Mouse (Mus musculus): Measurements from ENCODE around the gene Npas4.
"Not testable (repeated sequence)": the region's sequence is repeated elsewhere in the genome, so short reads cannot be mapped to it uniquely, and the experiment has no call there.

Gene Npas4

GRCm38 (mm10) chr19:4990256-4990625 lies at the start of gene Npas4:
Npas4 (minus strand) TSS chr19:4990316.
- no peak for DNase-seq (ENCODE audit: low read depth, low spot score)

- DNase-seq (ENCODE audit: low read depth, low spot score) = no peak
Measured at GRCm38 (mm10) chr19:5039301-5040114, 49.4 kb upstream of the Npas4 start.

GRCm38 (mm10) chr19:5038709-5039156 lies 48.6 kb upstream of the Npas4 start, which contains the start of the genes B4gat1 and AC124502.3:
B4gat1 (plus strand) TSS chr19:5038826.
AC124502.3 (plus strand) TSS chr19:5038891.
- DNase-seq (ENCODE audit: low read depth, low spot score) = no peak

GRCm38 (mm10) chr19:5037678-5038571 lies 47.8 kb upstream of the Npas4 start:
- no peak for DNase-seq (ENCODE audit: low read depth, low spot score)

GRCm38 (mm10) chr19:5036577-5036976 lies 46.5 kb upstream of the Npas4 start:
- DNase-seq (ENCODE audit: low read depth, low spot score) = no peak

- DNase-seq (ENCODE audit: low read depth, low spot score) = no peak
Measured at GRCm38 (mm10) chr19:5032686-5033085, 42.6 kb upstream of the Npas4 start.

GRCm38 (mm10) chr19:5026111-5026510 lies 36.0 kb upstream of the Npas4 start:
- no peak for DNase-seq (ENCODE audit: low read depth, low spot score)

GRCm38 (mm10) chr19:5023621-5024479 lies 33.7 kb upstream of the Npas4 start, which contains the start of gene Slc29a2:
Slc29a2 (plus strand) TSS chr19:5023860.
- DNase-seq (ENCODE audit: low read depth, low spot score) = peak; percentile 89

- DNase-seq (ENCODE audit: low read depth, low spot score) = no peak
Measured at GRCm38 (mm10) chr19:5021416-5021815, 31.3 kb upstream of the Npas4 start.

GRCm38 (mm10) chr19:5018191-5018590 lies 28.1 kb upstream of the Npas4 start:
- DNase-seq (ENCODE audit: low read depth, low spot score) = no peak

- no peak for DNase-seq (ENCODE audit: low read depth, low spot score)
Measured at GRCm38 (mm10) chr19:5017611-5018010, 27.5 kb upstream of the Npas4 start.

- no peak for DNase-seq (ENCODE audit: low read depth, low spot score)
Measured at GRCm38 (mm10) chr19:5016782-5017181, 26.7 kb upstream of the Npas4 start.

GRCm38 (mm10) chr19:5016221-5016742 lies 26.2 kb upstream of the Npas4 start:
- DNase-seq (ENCODE audit: low read depth, low spot score) = no peak

GRCm38 (mm10) chr19:5014961-5015398 lies 24.9 kb upstream of the Npas4 start:
- no peak for DNase-seq (ENCODE audit: low read depth, low spot score)

- DNase-seq (ENCODE audit: low read depth, low spot score) = no peak
Measured at GRCm38 (mm10) chr19:5013138-5013537, 23.0 kb upstream of the Npas4 start.

GRCm38 (mm10) chr19:5004925-5005324 lies 14.8 kb upstream of the Npas4 start:
- DNase-seq (ENCODE audit: low read depth, low spot score) = no peak

GRCm38 (mm10) chr19:5003644-5004043 lies 13.5 kb upstream of the Npas4 start:
- DNase-seq (ENCODE audit: low read depth, low spot score) = not testable (repeated sequence)

GRCm38 (mm10) chr19:5001666-5002406 lies 11.7 kb upstream of the Npas4 start:
- DNase-seq (ENCODE audit: low read depth, low spot score) = peak; percentile 68

- DNase-seq (ENCODE audit: low read depth, low spot score) = no peak
Measured at GRCm38 (mm10) chr19:4999445-5000140, 9.5 kb upstream of the Npas4 start.

- no peak for DNase-seq (ENCODE audit: low read depth, low spot score)
Measured at GRCm38 (mm10) chr19:4994043-4994442, 3.9 kb upstream of the Npas4 start.

Data from WW6 (cell line).